Mouse (Mus musculus) intestine, postnatal 0 days (tissue): ENCODE data around the gene Mael. TPM values are rescaled to one million over a fixed set of nuclear protein-coding genes. Genes with fewer than 3 reads are reported as not detected.

ENCODE experiments used
- ATAC-seq: fragments of 200-750 bp; cut with Nextera tagmentation; 2 replicates; pipeline ENCODE4 v1.8.0; 2017; ENCODE audit warnings: mild to moderate bottlenecking, moderate TSS enrichment, moderate library complexity
- H3K27ac ChIP-seq: fragments of 300-500 bp; sonication (generic); 2 replicates; pipeline ENCODE4 v1.5.1; 2014; ENCODE audit warnings: mild to moderate bottlenecking, low read depth, low read length, moderate library complexity
- H3K27me3 ChIP-seq: fragments of 300-500 bp; sonication (generic); replicated peaks from 2 replicates; pipeline ENCODE4 v1.6.1; 2014; ENCODE audit warnings: low read length, mixed read lengths; ENCODE audit not compliant: control insufficient read depth, insufficient read depth
- H3K36me3 ChIP-seq: fragments of 300-500 bp; sonication (generic); 2 replicates; pipeline ENCODE4 v1.6.1; 2014; ENCODE audit warnings: mild to moderate bottlenecking, moderate library complexity; ENCODE audit not compliant: control insufficient read depth, insufficient read depth
- H3K4me1 ChIP-seq: fragments of 300-500 bp; sonication (generic); replicated peaks from 2 replicates; pipeline ENCODE4 v1.6.1; 2014; ENCODE audit warnings: antibody characterized with exemption, low read length, mixed read lengths; ENCODE audit not compliant: control insufficient read depth, insufficient read depth
- H3K4me2 ChIP-seq: fragments of 300-500 bp; sonication (generic); replicated peaks from 2 replicates; pipeline ENCODE4 v1.6.1; 2014; ENCODE audit warnings: low read depth, mild to moderate bottlenecking, moderate library complexity
- H3K4me3 ChIP-seq: fragments of 300-500 bp; sonication (generic); 2 replicates; pipeline ENCODE4 v1.5.1; 2014; ENCODE audit warnings: low read depth, low read length
- H3K9ac ChIP-seq: fragments of 300-500 bp; sonication (generic); 2 replicates; pipeline ENCODE4 v1.6.1; 2014; ENCODE audit warnings: mild to moderate bottlenecking, low read depth, low read length
- H3K9me3 ChIP-seq: fragments of 300-500 bp; sonication (generic); 2 replicates; pipeline ENCODE4 v1.6.1; 2016; ENCODE audit warnings: mixed run types; ENCODE audit not compliant: control insufficient read depth
- CTCF ChIP-seq: sonication (generic); IDR thresholded peaks from 2 replicates; pipeline ENCODE4 v1.5.1; 2016; ENCODE audit warnings: low read depth, mild to moderate bottlenecking, control low read depth, antibody characterized with exemption, moderate library complexity
- WGBS: fragments of 180-500 bp; shearing (Covaris S2); extraction: QIAGEN DNeasy Blood & Tissue Kit; methylation state at CpG from one replicate; pipeline ENCODE4 v1.1.7; 2014; 5-methylcytosine and 5-hydroxymethylcytosine counted together
- polyA plus RNA-seq: library from polyadenylated mRNA; unstranded; fragments of >200 nt; fragmentation: Nextera tagmentation; extraction: Ambion mirVana; gene quantifications from 2 replicates; pipeline ENCODE4 v1.2.1, GENCODE M21; 2015

Gene Mael
- polyA plus RNA-seq, 1 experiment from 2014 or later = not detected

DNA sequence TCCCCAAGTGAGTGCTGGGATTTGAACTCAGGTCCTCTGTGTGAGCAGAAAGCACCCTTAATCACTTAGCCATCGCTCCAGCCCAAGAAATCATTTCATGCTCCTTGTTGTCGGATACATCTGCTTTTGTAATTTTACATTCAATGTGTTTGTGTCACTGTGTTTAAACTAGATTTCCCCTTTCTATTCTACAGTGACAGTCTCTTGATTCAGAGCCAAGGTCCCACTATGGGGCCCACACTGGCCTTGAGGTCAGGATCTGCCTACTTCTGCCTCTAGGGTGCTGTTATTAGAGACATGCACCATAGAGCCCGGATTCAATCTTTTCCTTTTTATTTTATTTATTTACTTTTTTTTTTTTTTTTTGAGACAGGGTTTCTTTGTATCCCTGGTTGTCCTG is 65.6 kb downstream of the Mael start:
- TF ChIP-seq CTCF = no peak
- Histone ChIP-seq H3K4me1 (no peaks in the 10 kb centered on the region), H3K9ac (no peak overlapping the region), H3K27me3 (no peaks in the 10 kb centered on the region), H3K9me3 (no peaks in the 10 kb centered on the region), H3K27ac (no peak overlapping the region), H3K4me2 (no peak overlapping the region), H3K4me3 (no peak overlapping the region), H3K36me3 (no peaks in the 10 kb centered on the region)
- ATAC-seq = no peak
- 73% methylated on average over 3 of the region's 3 CpGs for WGBS

DNA sequence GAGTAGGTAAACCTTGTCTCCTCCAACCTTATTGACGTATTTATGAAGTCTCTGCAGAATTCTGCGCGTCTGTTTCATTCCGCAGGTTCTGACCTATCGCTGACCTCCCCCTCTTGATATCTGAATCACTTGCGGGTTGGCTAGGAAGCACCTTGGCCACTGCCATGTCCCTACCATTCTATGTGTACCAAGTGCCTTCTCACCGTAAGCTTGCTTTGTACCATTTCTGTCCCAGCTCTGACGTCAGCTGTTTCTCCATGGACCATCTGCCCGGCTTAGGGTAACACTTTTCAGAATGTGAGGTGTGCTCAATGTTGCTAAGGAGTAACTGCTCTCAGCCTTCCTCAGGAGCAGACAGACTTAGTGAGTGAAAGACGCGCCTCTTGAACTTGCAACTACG is 67.7 kb downstream of the Mael start:
- H3K4me2 ChIP-seq = no peak overlapping the region
- no peak overlapping the region for H3K9ac ChIP-seq
- ATAC-seq = no peak
- H3K36me3 ChIP-seq = 0 out of 2 replicates have a peak, but pooled peaks cover 3% of the 10 kb centered on the region
- 89% methylated on average over 12 of the region's 12 CpGs for WGBS
- no peaks in the 10 kb centered on the region for H3K27me3 ChIP-seq
- no peak overlapping the region for H3K27ac ChIP-seq
- H3K4me1 ChIP-seq = no peaks in the 10 kb centered on the region
- no peak for TF ChIP-seq CTCF
- no peaks in the 10 kb centered on the region for H3K9me3 ChIP-seq
- H3K4me3 ChIP-seq = no peak overlapping the region

DNA sequence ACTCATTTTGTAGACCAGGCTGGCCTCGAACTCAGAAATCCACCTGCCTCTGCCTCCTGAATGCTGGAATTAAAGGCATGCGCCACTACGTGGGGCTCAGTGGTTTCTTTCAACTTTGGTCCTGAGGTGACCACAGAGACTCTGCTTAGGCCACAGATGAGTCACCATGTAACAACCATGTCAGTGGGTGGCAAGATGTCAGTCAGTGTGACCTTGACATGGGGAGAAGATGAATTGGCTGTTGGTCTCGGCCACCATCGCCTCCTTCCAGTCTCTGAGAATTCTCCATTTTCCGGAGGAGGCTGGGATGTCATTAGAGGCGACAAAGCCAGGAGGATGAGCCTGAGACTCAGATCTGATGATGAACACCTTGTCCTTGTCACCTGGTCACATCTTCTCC is 68.8 kb downstream of the Mael start:
- no peaks in the 10 kb centered on the region for H3K27me3 ChIP-seq
- no peaks in the 10 kb centered on the region for H3K4me1 ChIP-seq
- WGBS = 84% methylated on average over 7 of the region's 7 CpGs
- no peak for TF ChIP-seq CTCF
- no peak for ATAC-seq
- no peaks in the 10 kb centered on the region for H3K9me3 ChIP-seq
- no peak overlapping the region for H3K4me2 ChIP-seq
- no peak overlapping the region for H3K4me3 ChIP-seq
- no peak overlapping the region for H3K27ac ChIP-seq
- H3K9ac ChIP-seq = no peak overlapping the region
- H3K36me3 ChIP-seq = peaks cover 14% of the 10 kb centered on the region; the same call in 1 of the 2 replicates

DNA sequence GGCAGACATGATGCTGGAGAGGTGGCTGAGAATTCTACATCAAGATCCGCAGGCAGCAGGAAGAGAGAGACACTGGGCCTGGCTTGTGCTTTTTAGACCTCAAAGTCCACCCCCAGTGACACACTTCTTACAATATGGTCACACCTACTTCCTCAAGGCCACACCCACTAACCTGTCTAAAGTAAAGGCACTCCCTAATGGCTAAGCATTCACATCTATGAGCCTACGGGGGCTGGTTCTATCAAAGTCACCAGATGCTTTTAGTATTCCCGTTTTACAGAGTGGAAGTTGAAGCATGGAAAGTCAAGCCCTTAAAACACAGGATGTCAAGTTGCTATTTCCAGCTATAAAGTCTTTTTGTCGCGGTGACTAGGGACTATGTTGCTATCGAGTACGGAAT is 70.5 kb downstream of the Mael start:
- 94% methylated on average over 7 of the region's 7 CpGs for WGBS

DNA sequence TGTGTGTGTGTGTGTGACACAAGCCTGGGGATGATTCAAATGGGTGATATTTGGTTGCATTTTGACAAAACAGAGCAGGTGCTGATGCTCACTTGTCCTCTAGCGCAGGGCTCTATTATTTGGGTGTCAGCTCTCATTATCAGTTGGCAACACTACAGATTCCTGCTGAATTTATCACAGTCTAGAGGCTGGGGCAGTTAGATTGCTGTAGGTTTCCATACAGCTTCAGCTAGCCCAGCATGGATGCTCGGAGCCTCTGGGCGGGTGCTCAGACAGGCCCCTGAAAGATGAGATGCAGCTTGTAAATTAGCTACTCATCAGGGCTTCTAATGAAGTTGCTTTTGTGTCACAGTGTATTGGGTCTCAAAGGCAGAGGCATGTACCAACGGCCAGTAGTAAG is 71.1 kb downstream of the Mael start:
- ATAC-seq = no peak
- Histone ChIP-seq H3K9me3 (no peaks in the 10 kb centered on the region), H3K4me1 (no peaks in the 10 kb centered on the region), H3K9ac (no peak overlapping the region), H3K4me2 (no peak overlapping the region), H3K4me3 (no peak overlapping the region), H3K27ac (no peak overlapping the region), H3K36me3 (peaks cover 27% of the 10 kb centered on the region), H3K27me3 (no peaks in the 10 kb centered on the region)
- no peak for TF ChIP-seq CTCF
- 91% methylated on average over 4 of the region's 4 CpGs for WGBS

More for the DNA sequence above, 70.5 kb downstream of the Mael start:
- Histone ChIP-seq H3K4me1 (no peaks in the 10 kb centered on the region), H3K4me2 (no peak overlapping the region), H3K4me3 (no peak overlapping the region), H3K9ac (no peak overlapping the region), H3K27ac (no peak overlapping the region), H3K27me3 (no peaks in the 10 kb centered on the region), H3K36me3 (peaks cover 27% of the 10 kb centered on the region), H3K9me3 (no peaks in the 10 kb centered on the region)
- TF ChIP-seq CTCF = no peak
- no peak for ATAC-seq

DNA sequence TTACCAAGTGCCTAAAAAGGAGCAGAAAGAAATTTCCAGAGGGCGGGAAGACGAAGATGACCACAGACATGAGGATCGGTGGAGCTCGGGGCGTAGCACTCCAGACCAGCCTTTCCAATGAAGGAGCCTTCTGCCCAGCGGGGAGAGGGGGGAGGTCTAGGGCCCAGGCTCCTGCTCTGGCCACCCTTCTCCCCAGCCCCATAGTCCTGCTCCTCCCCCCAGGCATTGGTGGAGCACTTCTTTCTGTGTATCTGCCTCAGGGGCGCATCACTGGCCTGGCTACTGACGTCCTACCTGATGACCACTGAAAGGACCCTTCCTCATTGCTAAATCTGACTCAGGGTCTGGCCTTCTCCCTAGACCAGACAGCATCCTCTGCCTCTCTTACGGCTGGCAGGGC is 73.4 kb downstream of the Mael start:
- 95% methylated on average over 9 of the region's 9 CpGs for WGBS
- Histone ChIP-seq H3K4me3 (no peak overlapping the region), H3K4me2 (no peak overlapping the region), H3K36me3 (peaks cover 27% of the 10 kb centered on the region), H3K27ac (no peak overlapping the region), H3K9me3 (no peaks in the 10 kb centered on the region), H3K4me1 (no peaks in the 10 kb centered on the region), H3K9ac (no peak overlapping the region), H3K27me3 (no peaks in the 10 kb centered on the region)
- ATAC-seq = no peak
- no peak for TF ChIP-seq CTCF

DNA sequence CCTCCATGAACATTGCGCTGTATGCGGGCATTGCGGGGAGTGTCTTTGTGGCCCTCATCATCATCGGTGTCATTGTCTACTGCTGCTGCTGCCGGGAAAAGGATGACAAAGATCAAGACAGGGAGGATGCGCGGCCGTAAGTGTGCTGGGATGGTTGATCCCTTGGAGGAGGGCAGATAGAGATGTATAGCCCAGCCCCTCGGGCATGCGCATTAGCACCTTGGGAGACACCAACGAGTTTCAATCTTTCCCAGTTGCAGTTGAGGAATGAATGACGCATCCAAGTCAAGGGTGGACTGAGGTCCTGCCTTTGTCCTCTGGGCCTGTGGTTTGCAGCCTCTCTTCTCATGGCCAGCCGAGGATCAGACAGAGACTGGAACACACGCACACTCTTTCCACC is 74.0 kb downstream of the Mael start:
- WGBS = 91% methylated on average over 14 of the region's 14 CpGs
- H3K4me3 ChIP-seq = no peak overlapping the region
- no peaks in the 10 kb centered on the region for H3K27me3 ChIP-seq
- H3K4me1 ChIP-seq = no peaks in the 10 kb centered on the region
- no peak for TF ChIP-seq CTCF
- no peak overlapping the region for H3K4me2 ChIP-seq
- no peak overlapping the region for H3K9ac ChIP-seq
- no peak overlapping the region for H3K27ac ChIP-seq
- no peaks in the 10 kb centered on the region for H3K9me3 ChIP-seq
- peaks cover 27% of the 10 kb centered on the region for H3K36me3 ChIP-seq
- ATAC-seq = no peak
